Mouse (Mus musculus) liver, embryonic 12.5 days (tissue): ENCODE measurements around the gene Gm13124. TPM values are rescaled to one million over a fixed set of nuclear protein-coding genes. Genes with fewer than 3 reads are reported as not detected.
"Not testable (repeated sequence)": the region's sequence is repeated elsewhere in the genome, so short reads cannot be mapped to it uniquely, and the experiment has no call there.

ENCODE experiments used
- ATAC-seq: fragments of 200-750 bp; cut with Nextera tagmentation; 2 replicates; pipeline ENCODE4 v1.8.0; 2017; ENCODE audit warnings: moderate number of reproducible peaks, mild to moderate bottlenecking, moderate library complexity
- H3K27ac ChIP-seq: fragments of 300-500 bp; sonication (generic); 2 replicates; pipeline ENCODE4 v1.5.1; 2016; ENCODE audit warnings: mild to moderate bottlenecking
- H3K27me3 ChIP-seq: fragments of 300-500 bp; sonication (generic); replicated peaks from 2 replicates; pipeline ENCODE4 v1.6.1; 2016; ENCODE audit warnings: mild to moderate bottlenecking, moderate library complexity
- H3K36me3 ChIP-seq: fragments of 300-500 bp; sonication (generic); 2 replicates; pipeline ENCODE4 v1.6.1; 2016; ENCODE audit warnings: mild to moderate bottlenecking, moderate library complexity
- H3K4me1 ChIP-seq: fragments of 300-500 bp; sonication (generic); 2 replicates; pipeline ENCODE4 v1.6.1; 2016
- H3K4me2 ChIP-seq: fragments of 300-500 bp; sonication (generic); 2 replicates; pipeline ENCODE4 v1.6.1; 2016; ENCODE audit warnings: mild to moderate bottlenecking, moderate library complexity
- H3K4me3 ChIP-seq: fragments of 300-500 bp; sonication (generic); 2 replicates; pipeline ENCODE4 v1.5.1; 2016; ENCODE audit warnings: mild to moderate bottlenecking, moderate library complexity
- H3K9ac ChIP-seq: fragments of 300-500 bp; sonication (generic); 2 replicates; pipeline ENCODE4 v1.6.1; 2016; ENCODE audit warnings: mild to moderate bottlenecking, moderate library complexity
- H3K9me3 ChIP-seq: fragments of 300-500 bp; sonication (generic); replicated peaks from 2 replicates; pipeline ENCODE4 v1.6.1; 2016; ENCODE audit warnings: mild to moderate bottlenecking, moderate library complexity
- WGBS: fragments of 180-500 bp; shearing (Covaris S2); methylation state at CpG from one replicate; pipeline ENCODE4 v1.1.7; 2016; ENCODE audit not compliant: insufficient replicate concordance; 5-methylcytosine and 5-hydroxymethylcytosine counted together
- polyA plus RNA-seq: library from polyadenylated mRNA; unstranded; fragments of >200 nt; fragmentation: Nextera tagmentation; extraction: Ambion mirVana; gene quantifications from 2 replicates; pipeline ENCODE4 v1.2.1, GENCODE M21; 2016

Gm13124 gene
- polyA plus RNA-seq, result not detected in 2 replicates

- Histone ChIP-seq H3K27me3 (no peaks in the 10 kb centered on the region), H3K4me3 (no peak within 1 kb of the TSS), H3K9ac (no peak within 1 kb of the TSS), H3K4me1 (no peaks in the 10 kb centered on the region), H3K27ac (no peak within 1 kb of the TSS), H3K9me3 (peaks cover 17% of the 10 kb centered on the region), H3K36me3 (no peaks in the 10 kb centered on the region), H3K4me2 (no peak within 1 kb of the TSS)
- ATAC-seq, result no peak
- WGBS, result 88% methylated on average over 1 of the region's 1 CpGs
Measured at GRCm38 (mm10) chr4:144565034-144565433, at the start of gene Gm13124. Gene Gm13124 (minus strand): TSS chr4:144565134.

- 62% methylated on average over 1 of the region's 1 CpGs for WGBS
- H3K9me3 ChIP-seq, result peaks cover 20% of the 10 kb centered on the region
- no peaks in the 10 kb centered on the region for H3K27me3 ChIP-seq
- no peak overlapping the region for H3K4me3 ChIP-seq
- no peak for ATAC-seq
- H3K4me2 ChIP-seq, result no peak overlapping the region
- H3K27ac ChIP-seq, result no peak overlapping the region
- H3K36me3 ChIP-seq, result no peaks in the 10 kb centered on the region
- H3K4me1 ChIP-seq, result no peaks in the 10 kb centered on the region
- H3K9ac ChIP-seq, result no peak overlapping the region
Measured at GRCm38 (mm10) chr4:144614586-144614985, 49.7 kb upstream of the Gm13124 start.

GRCm38 (mm10) chr4:144613407-144613806 is 48.5 kb upstream of the Gm13124 start, which contains the start of gene Aadacl4:
Gene Aadacl4 (plus strand): TSS chr4:144613707.
- Histone ChIP-seq H3K27ac (no peak within 1 kb of the TSS), H3K4me3 (no peak within 1 kb of the TSS), H3K4me1 (no peaks in the 10 kb centered on the region), H3K4me2 (no peak within 1 kb of the TSS), H3K27me3 (no peaks in the 10 kb centered on the region), H3K36me3 (no peaks in the 10 kb centered on the region), H3K9ac (no peak within 1 kb of the TSS), H3K9me3 (peaks cover 20% of the 10 kb centered on the region)
- ATAC-seq, result no peak
- WGBS, result 36% methylated on average over 1 of the region's 1 CpGs

GRCm38 (mm10) chr4:144592790-144593189 is 27.9 kb upstream of the Gm13124 start:
- peaks cover 16% of the 10 kb centered on the region; the same call in 1 of the 2 replicates for H3K9me3 ChIP-seq
- H3K36me3 ChIP-seq, result no peaks in the 10 kb centered on the region
- H3K27ac ChIP-seq, result no peak overlapping the region
- no peaks in the 10 kb centered on the region for H3K4me1 ChIP-seq
- no peak overlapping the region for H3K4me3 ChIP-seq
- no peak overlapping the region for H3K9ac ChIP-seq
- H3K4me2 ChIP-seq, result no peak overlapping the region
- no peaks in the 10 kb centered on the region for H3K27me3 ChIP-seq
- no peak for ATAC-seq

- not testable (repeated sequence) for H3K4me3 ChIP-seq, H3K27ac ChIP-seq, H3K27me3 ChIP-seq, H3K36me3 ChIP-seq, H3K4me2 ChIP-seq, H3K4me1 ChIP-seq, H3K9ac ChIP-seq
- ATAC-seq, result peak; percentile 37; the same call in 1 of the 2 replicates
- H3K9me3 ChIP-seq, result peaks cover 25% of the 10 kb centered on the region
- 76% methylated on average over 14 of the region's 16 CpGs for WGBS
Measured at GRCm38 (mm10) chr4:144586207-144586606, 21.3 kb upstream of the Gm13124 start.

GRCm38 (mm10) chr4:144567752-144568151 is 2.8 kb upstream of the Gm13124 start:
- no peaks in the 10 kb centered on the region for H3K4me1 ChIP-seq
- no peak overlapping the region for H3K4me3 ChIP-seq
- no peak overlapping the region for H3K4me2 ChIP-seq
- H3K27ac ChIP-seq, result no peak overlapping the region
- no peak overlapping the region for H3K9ac ChIP-seq
- ATAC-seq, result no peak
- no peaks in the 10 kb centered on the region for H3K36me3 ChIP-seq
- peaks cover 6% of the 10 kb centered on the region; the same call in 1 of the 2 replicates for H3K9me3 ChIP-seq
- H3K27me3 ChIP-seq, result no peaks in the 10 kb centered on the region

- H3K4me3 ChIP-seq, result no peak overlapping the region
- 39% methylated on average over 2 of the region's 2 CpGs for whole genome bisulfite sequencing
- ATAC-seq, result no peak
- H3K36me3 ChIP-seq, result no peaks in the 10 kb centered on the region
- H3K4me2 ChIP-seq, result no peak overlapping the region
- no peak overlapping the region for H3K9ac ChIP-seq
- no peaks in the 10 kb centered on the region for H3K4me1 ChIP-seq
- H3K27ac ChIP-seq, result no peak overlapping the region
- H3K9me3 ChIP-seq, result peaks cover 20% of the 10 kb centered on the region
- no peaks in the 10 kb centered on the region for H3K27me3 ChIP-seq
Measured at GRCm38 (mm10) chr4:144561205-144561604, 3.7 kb downstream of the Gm13124 start.

GRCm38 (mm10) chr4:144559792-144560191 is 5.1 kb downstream of the Gm13124 start:
- no peak overlapping the region for H3K27ac ChIP-seq
- H3K9me3 ChIP-seq, result peaks cover 15% of the 10 kb centered on the region
- no peaks in the 10 kb centered on the region for H3K27me3 ChIP-seq
- no peak for ATAC-seq
- H3K9ac ChIP-seq, result no peak overlapping the region
- H3K36me3 ChIP-seq, result no peaks in the 10 kb centered on the region
- H3K4me1 ChIP-seq, result no peaks in the 10 kb centered on the region
- H3K4me2 ChIP-seq, result no peak overlapping the region
- H3K4me3 ChIP-seq, result no peak overlapping the region

- Histone ChIP-seq H3K9me3 (peaks cover 16% of the 10 kb centered on the region), H3K36me3 (no peaks in the 10 kb centered on the region), H3K27ac (no peak overlapping the region), H3K4me3 (no peak overlapping the region), H3K4me1 (no peaks in the 10 kb centered on the region), H3K27me3 (no peaks in the 10 kb centered on the region), H3K4me2 (no peak overlapping the region), H3K9ac (no peak overlapping the region)
- ATAC-seq, result no peak
Measured at GRCm38 (mm10) chr4:144551156-144551555, 13.8 kb downstream of the Gm13124 start.

GRCm38 (mm10) chr4:144545339-144545738 is 19.6 kb downstream of the Gm13124 start:
- not testable (repeated sequence) for H3K9ac ChIP-seq

GRCm38 (mm10) chr4:144544689-144545088 is 20.2 kb downstream of the Gm13124 start:
- ATAC-seq, result no peak
- Histone ChIP-seq H3K9me3 (peaks cover 25% of the 10 kb centered on the region), H3K27me3 (no peaks in the 10 kb centered on the region), H3K4me2 (no peak overlapping the region), H3K27ac (no peak overlapping the region), H3K36me3 (no peaks in the 10 kb centered on the region), H3K9ac (no peak overlapping the region), H3K4me1 (no peaks in the 10 kb centered on the region), H3K4me3 (no peak overlapping the region)
- 42% methylated on average over 1 of the region's 1 CpGs for WGBS

More at GRCm38 (mm10) chr4:144545339-144545738, 19.6 kb downstream of the Gm13124 start:
- H3K27me3 ChIP-seq, H3K4me2 ChIP-seq, H3K36me3 ChIP-seq, H3K27ac ChIP-seq, ATAC-seq, H3K4me3 ChIP-seq, H3K4me1 ChIP-seq: not testable (repeated sequence)
- peaks cover 25% of the 10 kb centered on the region for H3K9me3 ChIP-seq
- WGBS, result 80% methylated on average over 13 of the region's 13 CpGs

- ATAC-seq, result no peak
- Histone ChIP-seq H3K9me3 (peaks cover 18% of the 10 kb centered on the region; the same call in 1 of the 2 replicates), H3K36me3 (no peaks in the 10 kb centered on the region), H3K9ac (no peak within 1 kb of the TSS), H3K4me1 (no peaks in the 10 kb centered on the region), H3K27me3 (no peaks in the 10 kb centered on the region), H3K27ac (no peak within 1 kb of the TSS), H3K4me3 (no peak within 1 kb of the TSS), H3K4me2 (no peak within 1 kb of the TSS)
- 54% methylated on average over 5 of the region's 5 CpGs for WGBS
Measured at GRCm38 (mm10) chr4:144519522-144519921, 45.4 kb downstream of the Gm13124 start, which contains the start of gene 9430007A20Rik. Gene 9430007A20Rik (plus strand): TSS chr4:144519822.

- no peak overlapping the region for H3K9ac ChIP-seq
- peaks cover 8% of the 10 kb centered on the region; the same call in 1 of the 2 replicates for H3K9me3 ChIP-seq
- H3K27me3 ChIP-seq, result no peaks in the 10 kb centered on the region
- H3K4me3 ChIP-seq, result no peak overlapping the region
- no peaks in the 10 kb centered on the region for H3K4me1 ChIP-seq
- H3K4me2 ChIP-seq, result no peak overlapping the region
- no peak for ATAC-seq
- no peak overlapping the region for H3K27ac ChIP-seq
- 46% methylated on average over 1 of the region's 1 CpGs for WGBS
- no peaks in the 10 kb centered on the region for H3K36me3 ChIP-seq
Measured at GRCm38 (mm10) chr4:144506518-144506917, 58.4 kb downstream of the Gm13124 start.
